In the genomic region with DNA sequence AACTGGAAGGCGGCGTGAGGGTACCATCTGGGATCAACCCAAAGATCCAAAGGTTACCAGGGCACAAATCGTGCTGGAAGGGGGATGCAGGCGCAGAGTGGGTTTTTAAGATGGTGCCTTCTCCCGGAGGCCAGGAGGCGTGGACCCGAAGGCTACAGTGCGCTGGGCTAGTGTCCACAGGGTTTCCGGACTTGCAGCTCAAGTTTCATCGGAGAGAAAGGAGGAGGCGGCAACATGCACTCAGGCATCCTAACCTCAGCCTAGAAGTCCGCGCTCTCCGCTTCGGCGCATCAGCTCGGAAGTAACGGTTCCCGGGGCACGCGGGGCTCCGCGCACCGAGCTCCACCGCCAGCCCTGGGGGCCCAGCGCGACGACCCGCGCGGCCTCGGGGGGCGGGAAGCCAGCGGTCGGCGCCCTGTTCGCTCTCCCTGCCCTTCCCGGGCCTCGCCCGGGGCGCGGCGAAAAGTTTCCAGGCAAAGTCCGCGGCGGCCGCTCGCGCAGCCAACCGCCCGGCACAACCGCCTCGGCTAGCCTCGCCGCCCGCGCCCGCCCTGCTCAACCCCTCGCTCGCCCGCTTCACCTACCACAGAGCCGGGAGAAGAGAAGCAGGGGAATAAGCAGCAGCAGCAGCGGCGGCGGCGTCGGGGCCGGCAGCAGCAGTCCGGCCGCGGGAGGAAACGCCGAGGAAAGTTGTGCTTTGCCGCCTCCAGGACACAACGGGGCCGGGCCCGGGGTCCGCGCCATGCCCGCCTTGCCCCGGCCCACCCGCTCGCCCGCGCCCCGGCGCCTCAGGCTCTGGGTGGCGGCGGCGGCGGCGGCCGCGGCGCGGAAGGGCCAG, we compare ENCODE assay signal across 8 mouse cellular contexts. TPM values are rescaled to one million over a fixed set of nuclear protein-coding genes. Genes with fewer than 3 reads are reported as not detected.
A peak's percentile ranks its signal among the peaks of the same experiment; 100 is the strongest.
DNase-seq lines count a peak whose midpoint lies in the region; ATAC-seq lines count a peak whose summit lies in the region.

No protein-coding gene starts in this region.

- DNase-seq in R1 (ENCODE audit: low read depth, low spot score): peak; percentile 57
- DNase-seq in cerebellum, adult 9-11 months: peak; percentile 57
- DNase-seq in frontal cortex, postnatal 10 days (ENCODE audit: low spot score in 2 of 2): peak; percentile 6 to 34
- peak; percentile 69 for DNase-seq in heart, postnatal 4 days
- DNase-seq in layer of hippocampus, adult 8-10 months (ENCODE audit: low spot score in 2 of 2): peak; percentile 6 to 11
- peak; percentile 78 for DNase-seq in lung, postnatal 10 days
- peak; percentile 23 for DNase-seq in right cerebral cortex, adult 18-20 months

- no peak for ATAC-seq in monocyte, adult 5-6 weeks (replicated peaks; ENCODE audit: insufficient number of reproducible peaks, low FRiP score, low TSS enrichment, poor library complexity, severe bottlenecking)

RNA-seq across cellular contexts. Expression of gene Nectin3, which starts 2.1 kb away (rescaled TPM):
- 10 to 100 TPM; 25.4 to 28.8 TPM for total RNA-seq in heart, postnatal 4 days (2021)
- 10 to 100 TPM; 43.5 to 59.5 (median 55.4) TPM for total RNA-seq in layer of hippocampus, adult 8-10 months (2022)
- 0.11 to 0.29 TPM in 2 of 3 replicates, not detected in the other for total RNA-seq in monocyte, adult 5-6 weeks (2017)

Comparison
In these comparisons a context has a peak if more than half of its experiments do, and no peak if none do; other contexts are left out.
1. DNase-seq: peak in every context shown above with its lines; median percentile 78 in lung, postnatal 10 days; 69 in heart, postnatal 4 days; 57 in R1; 57 in cerebellum, adult 9-11 months; 23 in right cerebral cortex, adult 18-20 months; 20 in frontal cortex, postnatal 10 days; 8 in layer of hippocampus, adult 8-10 months.
2. RNA of gene Nectin3, which starts 2.1 kb away (total RNA-seq): 43.5 to 59.5 TPM in layer of hippocampus, adult 8-10 months and 25.4 to 28.8 TPM in heart, postnatal 4 days; 0.11 to 0.29 TPM in monocyte, adult 5-6 weeks; every median in the first group is over 10 times any median in the second.